Mouse (Mus musculus) telencephalon, adult 2 months (tissue): ENCODE measurements around the gene Ccdc163.
"Not testable (repeated sequence)": the region's sequence is repeated elsewhere in the genome, so short reads cannot be mapped to it uniquely, and the experiment has no call there.

Source experiments
- DNase-seq: peaks from one replicate; pipeline ENCODE4 v3.0.0-alpha.2; 2011; ENCODE audit warnings: low read depth, low spot score

Ccdc163 gene

GRCm38 (mm10) chr4:116708201-116708764 is at the start of gene Ccdc163, which contains the start of gene Mmachc:
TSS of gene Ccdc163 (plus strand) at chr4:116708509.
TSS of gene Mmachc (minus strand) at chr4:116708406.
- peak; percentile 100 for DNase-seq

GRCm38 (mm10) chr4:116659474-116659873 is 48.8 kb upstream of the Ccdc163 start:
- no peak for DNase-seq

GRCm38 (mm10) chr4:116659916-116660315 is 48.4 kb upstream of the Ccdc163 start:
- not testable (repeated sequence) for DNase-seq

- DNase-seq: no peak
Observed at GRCm38 (mm10) chr4:116660829-116661228, 47.5 kb upstream of the Ccdc163 start.

GRCm38 (mm10) chr4:116661998-116662397 is 46.3 kb upstream of the Ccdc163 start:
- DNase-seq: no peak

GRCm38 (mm10) chr4:116666625-116667024 is 41.7 kb upstream of the Ccdc163 start:
- DNase-seq: no peak

GRCm38 (mm10) chr4:116668145-116668544 is 40.2 kb upstream of the Ccdc163 start:
- no peak for DNase-seq

- no peak for DNase-seq
Observed at GRCm38 (mm10) chr4:116669291-116669690, 39.0 kb upstream of the Ccdc163 start.

- DNase-seq: no peak
Observed at GRCm38 (mm10) chr4:116672785-116673184, 35.5 kb upstream of the Ccdc163 start.

GRCm38 (mm10) chr4:116674761-116675160 is 33.5 kb upstream of the Ccdc163 start:
- DNase-seq: not testable (repeated sequence)

GRCm38 (mm10) chr4:116676027-116676426 is 32.3 kb upstream of the Ccdc163 start:
- DNase-seq: no peak

GRCm38 (mm10) chr4:116677808-116678207 is 30.5 kb upstream of the Ccdc163 start:
- DNase-seq: no peak

- DNase-seq: no peak
Observed at GRCm38 (mm10) chr4:116679141-116679540, 29.2 kb upstream of the Ccdc163 start.

- DNase-seq: not testable (repeated sequence)
Observed at GRCm38 (mm10) chr4:116680521-116680920, 27.8 kb upstream of the Ccdc163 start.

GRCm38 (mm10) chr4:116683957-116684356 is 24.4 kb upstream of the Ccdc163 start:
- no peak for DNase-seq

GRCm38 (mm10) chr4:116684665-116685064 is 23.6 kb upstream of the Ccdc163 start:
- no peak for DNase-seq

- DNase-seq: peak; percentile 74
Observed at GRCm38 (mm10) chr4:116685402-116686061, 22.8 kb upstream of the Ccdc163 start, which contains the start of gene Prdx1. TSS of gene Prdx1 (plus strand) at chr4:116685544.

- no peak for DNase-seq
Observed at GRCm38 (mm10) chr4:116687041-116687440, 21.3 kb upstream of the Ccdc163 start.

- no peak for DNase-seq
Observed at GRCm38 (mm10) chr4:116689309-116689876, 18.9 kb upstream of the Ccdc163 start.

GRCm38 (mm10) chr4:116692146-116692545 is 16.2 kb upstream of the Ccdc163 start:
- no peak for DNase-seq

GRCm38 (mm10) chr4:116693785-116694184 is 14.5 kb upstream of the Ccdc163 start:
- peak; percentile 21 for DNase-seq

- DNase-seq: no peak
Observed at GRCm38 (mm10) chr4:116698693-116699342, 9.5 kb upstream of the Ccdc163 start.
